ENCODE assay signal across 18 mouse cellular contexts in genomic region chr12:101823161-101823560, GRCm38 (mm10). TPM values are rescaled to one million over a fixed set of nuclear protein-coding genes. Genes with fewer than 3 reads are reported as not detected.
"Had no signal": no experiment of that assay in that cellular context is flagged by ENCODE, and none has a peak within 500 bp of the region (broad histone marks: within the 10 kb centered on the region; RNA-seq: fewer than 3 reads in every experiment).

No protein-coding gene starts in this region.

- H3K27me3 ChIP-seq: stomach, embryonic 15.5 days had no signal

- H3K4me3 ChIP-seq: neural tube, embryonic 12.5 days; neural tube, embryonic 13.5 days; neural tube, embryonic 15.5 days; stomach, embryonic 15.5 days had no signal

- DNase-seq: retina, postnatal 1 day; right cerebral cortex, adult 18-20 months; right cerebral cortex, postnatal 14 days; right cerebral cortex, postnatal 25 days; right cerebral cortex, postnatal 4 days; spleen, adult 18-20 months; thymus, adult 18-20 months; thymus, adult 2 months; thymus, postnatal 14 days; thymus, postnatal 25 days; thymus, postnatal 36 days; thymus, postnatal 4 days had no signal

- H3K9ac ChIP-seq: neural tube, embryonic 12.5 days; neural tube, embryonic 13.5 days; neural tube, embryonic 15.5 days; stomach, embryonic 15.5 days had no signal

- H3K27ac ChIP-seq: neural tube, embryonic 12.5 days; neural tube, embryonic 13.5 days; neural tube, embryonic 15.5 days; stomach, embryonic 15.5 days; stomach, postnatal 0 days had no signal

- H3K36me3 ChIP-seq: neural tube, embryonic 12.5 days; neural tube, embryonic 13.5 days; neural tube, embryonic 15.5 days; stomach, embryonic 15.5 days had no signal

RNA-seq across cellular contexts. Expression of gene Fbln5, which starts 4.3 kb away (rescaled TPM):
- total RNA-seq: neutrophil, adult 5-6 weeks had no signal
